ENCODE assay signal across 9 mouse cellular contexts in genomic region chr5:71976571-71977061, GRCm38 (mm10).
DNase-seq lines count a peak whose midpoint lies in the region; ATAC-seq lines count a peak whose summit lies in the region.
"Had no signal": no experiment of that assay in that cellular context is flagged by ENCODE, and none has a peak within 500 bp of the region (broad histone marks: within the 10 kb centered on the region; RNA-seq: fewer than 3 reads in every experiment).

No protein-coding gene starts in this region.

- no peak overlapping the region for H3K27ac ChIP-seq in neural tube, embryonic 11.5 days (ENCODE audit: low read depth, low read length)
- H3K27ac ChIP-seq in hindbrain, embryonic 11.5 days (ENCODE audit: low read depth, low read length) = no peak overlapping the region
- H3K27ac ChIP-seq: liver, embryonic 13.5 days had no signal

- no peak overlapping the region for H3K4me3 ChIP-seq in neural tube, embryonic 11.5 days (ENCODE audit: low read depth, low read length)
- H3K4me3 ChIP-seq in hindbrain, embryonic 11.5 days (ENCODE audit: low read depth, low read length) = no peak overlapping the region
- H3K4me3 ChIP-seq: liver, embryonic 13.5 days had no signal

- H3K27me3 ChIP-seq in neural tube, embryonic 11.5 days (ENCODE audit: control insufficient read depth, insufficient read depth, low read length) = no peaks in the 10 kb centered on the region
- H3K27me3 ChIP-seq in hindbrain, embryonic 11.5 days (ENCODE audit: control insufficient read depth, insufficient read depth, low read length) = no peaks in the 10 kb centered on the region
- H3K27me3 ChIP-seq: liver, embryonic 13.5 days had no signal

- H3K9me3 ChIP-seq in neural tube, embryonic 11.5 days (ENCODE audit: control insufficient read depth, low read length) = no peaks in the 10 kb centered on the region
- no peaks in the 10 kb centered on the region for H3K9me3 ChIP-seq in hindbrain, embryonic 11.5 days (ENCODE audit: control insufficient read depth, low read length)

- no peaks in the 10 kb centered on the region for H3K36me3 ChIP-seq in neural tube, embryonic 11.5 days (ENCODE audit: control insufficient read depth, insufficient read depth, low read length)
- no peaks in the 10 kb centered on the region for H3K36me3 ChIP-seq in hindbrain, embryonic 11.5 days (ENCODE audit: control insufficient read depth, insufficient read depth, low read length)
- H3K36me3 ChIP-seq: liver, embryonic 13.5 days had no signal

- peak; percentile 52 for DNase-seq in neural tube, embryonic 11.5 days (ENCODE audit: low spot score)
- DNase-seq in neural tube, embryonic 10.5 days (ENCODE audit: extremely low spot score, low spot score) = no peak
- peak; percentile 66 for DNase-seq in hindbrain, embryonic 11.5 days (ENCODE audit: low spot score)
- DNase-seq in left cerebral cortex, postnatal 25 days (ENCODE audit: low spot score in 2 of 2) = peak; percentile 61 to 89
- DNase-seq in right cerebral cortex, postnatal 4 days = peak; percentile 60
- no peak for DNase-seq in ovary, postnatal 10 days (ENCODE audit: low spot score)
- DNase-seq in adipocyte (ENCODE audit: low spot score) = no peak
- DNase-seq: liver, embryonic 13.5 days had no signal

- no peak overlapping the region for H3K9ac ChIP-seq in neural tube, embryonic 11.5 days (ENCODE audit: low read length)
- no peak overlapping the region for H3K9ac ChIP-seq in hindbrain, embryonic 11.5 days (ENCODE audit: low read depth, low read length)
- H3K9ac ChIP-seq: liver, embryonic 13.5 days had no signal

- no peak overlapping the region for H3K4me2 ChIP-seq in neural tube, embryonic 11.5 days (ENCODE audit: low read depth)
- no peak overlapping the region for H3K4me2 ChIP-seq in hindbrain, embryonic 11.5 days (replicated peaks; ENCODE audit: low read depth, low read length)
- H3K4me2 ChIP-seq: liver, embryonic 13.5 days had no signal

- WGBS in neural tube, embryonic 11.5 days = 39% methylated on average over 5 of the region's 5 CpGs
- 38% methylated on average over 5 of the region's 5 CpGs for WGBS in hindbrain, embryonic 11.5 days

- no peaks in the 10 kb centered on the region for H3K4me1 ChIP-seq in neural tube, embryonic 11.5 days (ENCODE audit: control insufficient read depth, insufficient read depth, low read length)
- H3K4me1 ChIP-seq in hindbrain, embryonic 11.5 days (replicated peaks; ENCODE audit: control insufficient read depth, insufficient read depth, low read length) = no peaks in the 10 kb centered on the region
- H3K4me1 ChIP-seq: liver, embryonic 13.5 days had no signal

- ATAC-seq in neural tube, embryonic 11.5 days (ENCODE audit: insufficient read depth, low FRiP score, low TSS enrichment) = peak; percentile 80
- ATAC-seq in hindbrain, embryonic 11.5 days (ENCODE audit: low FRiP score) = peak; percentile 90
- ATAC-seq in erythroid progenitor cell, adult 5-6 weeks (replicated peaks; ENCODE audit: low FRiP score, poor library complexity, severe bottlenecking) = no peak

- intact Hi-C loops in left cerebral cortex, postnatal 25 days (cut with DNase I) = no loop called here

Comparison
In these comparisons a context has a peak if more than half of its experiments do, and no peak if none do; other contexts are left out.
1. DNase-seq: peak in neural tube, embryonic 11.5 days (single experiment), hindbrain, embryonic 11.5 days (single experiment), left cerebral cortex, postnatal 25 days (2 of 2) and right cerebral cortex, postnatal 4 days (single experiment); none in neural tube, embryonic 10.5 days (single experiment), ovary, postnatal 10 days (single experiment) and adipocyte (single experiment).